Mouse (Mus musculus): ENCODE results near the gene Cyp3a16. TPM values are rescaled to one million over a fixed set of nuclear protein-coding genes. Genes with fewer than 3 reads are reported as not detected.
"Not testable (repeated sequence)": the region's sequence is repeated elsewhere in the genome, so short reads cannot be mapped to it uniquely, and the experiment has no call there.

Cyp3a16 gene
- not detected in 2 replicates for polyA plus RNA-seq (2016; fragmentation: Nextera tagmentation; extraction: Ambion mirVana)

DNA sequence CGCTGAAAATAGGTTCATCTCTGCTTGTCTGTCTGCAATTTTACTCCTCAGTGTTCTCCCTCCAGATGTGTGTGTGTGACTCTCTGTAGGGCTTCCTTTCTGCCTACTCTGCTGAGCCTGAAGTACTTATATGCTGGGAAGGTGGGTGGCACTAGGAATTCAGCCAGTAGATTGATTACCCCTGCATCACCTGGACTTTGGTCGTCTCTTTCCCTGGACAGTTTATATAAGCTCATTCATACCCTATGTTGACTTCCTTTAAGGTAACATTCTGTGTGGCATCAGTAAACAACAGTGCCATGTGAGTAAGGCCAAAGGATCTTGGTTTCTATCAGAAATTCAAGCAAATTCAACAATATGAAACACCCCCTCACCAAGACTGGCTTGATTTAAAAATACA lies at the start of gene Cyp3a16:
Cyp3a16 (minus strand) TSS at position 101 of the 400 bp plus-strand sequence.
- DNase-seq (ENCODE audit: extremely low spot score, low spot score); H3K36me3 ChIP-seq (replicated peaks); H3K27ac ChIP-seq; H3K4me3 ChIP-seq; H3K27me3 ChIP-seq (ENCODE audit: poor library complexity, severe bottlenecking); H3K4me1 ChIP-seq: not testable (repeated sequence)
- peaks cover 56% of the 10 kb centered on the region for H3K9me3 ChIP-seq
- WGBS = 75% methylated on average over 2 of the region's 2 CpGs

DNA sequence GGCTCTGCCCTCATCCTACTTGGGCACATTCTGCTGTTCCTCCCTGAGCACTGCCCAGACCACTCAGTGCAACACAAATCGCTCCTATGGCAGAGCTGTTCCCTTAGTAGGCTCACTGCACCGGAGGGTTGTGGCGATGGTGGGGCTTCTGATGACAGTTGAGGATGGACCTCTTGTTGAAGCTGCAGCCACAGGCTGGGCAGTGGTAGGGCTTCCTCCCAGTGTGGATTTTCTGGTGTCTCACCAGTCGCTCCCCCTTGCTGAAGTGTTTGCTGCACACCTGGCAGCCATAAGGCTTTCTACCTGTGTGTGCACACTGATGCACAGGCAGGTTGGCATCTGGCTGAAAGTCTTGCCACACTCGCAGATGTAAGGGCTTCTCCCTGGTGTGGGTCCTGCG lies 20.8 kb upstream of the Cyp3a16 start:
- no peak for DNase-seq (ENCODE audit: extremely low spot score, low spot score)
- H3K36me3 ChIP-seq (replicated peaks) = no peaks in the 10 kb centered on the region
- H3K4me3 ChIP-seq = no peak overlapping the region
- H3K27me3 ChIP-seq (ENCODE audit: poor library complexity, severe bottlenecking) = no peaks in the 10 kb centered on the region
- no peaks in the 10 kb centered on the region for H3K4me1 ChIP-seq
- WGBS = no CpG with 5 or more reads among the region's 6 CpGs
- H3K9me3 ChIP-seq = no peaks in the 10 kb centered on the region
- H3K27ac ChIP-seq = no peak overlapping the region

DNA sequence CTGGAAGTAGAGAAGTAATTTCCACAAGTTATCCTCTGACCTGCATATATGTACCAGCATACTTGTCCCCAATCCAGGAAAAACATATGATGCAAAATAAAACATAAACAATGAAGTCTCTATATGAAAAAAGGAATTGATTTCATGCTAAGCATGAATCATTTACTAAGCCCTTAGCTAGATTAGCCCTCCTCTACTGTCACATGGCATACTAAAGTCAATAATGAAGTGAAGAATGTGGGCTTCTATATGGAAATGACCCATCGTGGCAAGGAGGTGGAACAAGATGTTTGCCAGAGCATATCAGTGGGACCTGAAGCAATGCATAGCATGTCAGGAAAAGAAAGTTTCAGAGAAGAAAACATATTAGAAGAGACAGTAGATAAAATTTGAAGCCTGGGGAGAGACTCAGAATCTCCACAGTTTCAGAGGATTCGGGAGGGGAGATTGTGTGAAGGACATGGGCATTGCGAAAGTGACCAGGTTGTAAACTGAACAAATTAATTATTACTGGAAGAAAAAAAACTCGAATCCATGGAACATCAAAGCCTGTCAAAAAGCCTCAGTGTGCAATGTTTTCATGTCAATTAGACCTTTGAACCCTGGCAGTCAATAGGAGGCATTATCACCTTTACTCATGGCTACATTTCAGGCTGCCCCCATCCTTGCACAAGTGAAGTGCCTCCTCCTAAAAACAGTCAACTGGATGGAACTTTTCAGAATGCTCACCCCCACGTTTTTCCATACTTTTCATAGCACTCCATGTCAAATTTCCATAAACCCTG lies 5.0 kb downstream of the Cyp3a16 start:
- H3K9me3 ChIP-seq = peaks cover 53% of the 10 kb centered on the region
- no peaks in the 10 kb centered on the region for H3K36me3 ChIP-seq (replicated peaks)
- H3K4me1 ChIP-seq = no peaks in the 10 kb centered on the region
- no peak overlapping the region for H3K27ac ChIP-seq
- 60% methylated on average over 5 of the region's 5 CpGs for WGBS
- DNase-seq (ENCODE audit: extremely low spot score, low spot score) = no peak
- no peak overlapping the region for H3K4me3 ChIP-seq
- H3K27me3 ChIP-seq (ENCODE audit: poor library complexity, severe bottlenecking) = no peaks in the 10 kb centered on the region

DNA sequence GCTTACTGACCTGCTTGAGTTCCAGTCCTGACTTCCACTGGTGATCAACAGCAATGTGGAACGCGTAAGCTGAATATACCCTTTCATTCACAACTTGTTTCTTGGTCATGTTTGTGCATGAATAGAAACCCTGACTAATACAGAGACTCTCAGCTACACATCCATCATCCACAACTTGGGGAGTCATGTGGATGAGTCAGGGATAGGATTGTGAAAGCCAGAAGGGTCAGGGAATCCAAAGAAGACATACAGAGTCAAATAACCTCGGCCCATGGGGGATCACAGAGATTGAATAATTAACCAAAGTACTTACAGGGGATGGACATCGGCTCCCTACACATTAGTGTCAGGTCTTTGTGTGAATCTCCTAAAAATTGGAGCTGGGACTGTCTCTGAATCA lies 7.2 kb downstream of the Cyp3a16 start:
- 81% methylated on average over 4 of the region's 4 CpGs for WGBS
- no peaks in the 10 kb centered on the region for H3K27me3 ChIP-seq (ENCODE audit: poor library complexity, severe bottlenecking)
- no peak overlapping the region for H3K27ac ChIP-seq
- DNase-seq (ENCODE audit: extremely low spot score, low spot score) = no peak
- peaks cover 64% of the 10 kb centered on the region for H3K9me3 ChIP-seq
- no peak overlapping the region for H3K4me3 ChIP-seq
- no peaks in the 10 kb centered on the region for H3K4me1 ChIP-seq
- no peaks in the 10 kb centered on the region for H3K36me3 ChIP-seq (replicated peaks)

DNA sequence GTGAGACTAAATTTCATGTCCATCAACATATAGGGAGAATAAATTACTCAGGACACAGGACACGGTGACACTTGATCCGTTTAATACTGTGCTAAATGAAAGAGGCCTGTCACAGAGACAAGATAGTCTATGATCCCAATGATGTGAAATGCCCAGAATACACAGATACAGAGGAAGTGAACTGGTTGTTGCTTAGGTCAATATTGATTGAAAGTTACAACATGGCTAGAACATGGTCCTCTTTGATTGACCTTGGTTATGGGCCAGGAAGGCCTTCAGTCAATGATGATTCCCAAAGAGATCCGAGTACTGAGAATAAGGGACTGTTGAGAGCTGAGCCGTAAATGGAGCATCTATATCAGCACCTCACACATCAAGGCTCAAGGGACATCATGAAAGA lies 15.1 kb downstream of the Cyp3a16 start:
- H3K9me3 ChIP-seq = peaks cover 73% of the 10 kb centered on the region
- no peaks in the 10 kb centered on the region for H3K36me3 ChIP-seq (replicated peaks)
- DNase-seq (ENCODE audit: extremely low spot score, low spot score) = no peak
- no peak overlapping the region for H3K27ac ChIP-seq
- H3K4me1 ChIP-seq = no peaks in the 10 kb centered on the region
- 82% methylated on average over 4 of the region's 4 CpGs for WGBS
- no peak overlapping the region for H3K4me3 ChIP-seq
- no peaks in the 10 kb centered on the region for H3K27me3 ChIP-seq (ENCODE audit: poor library complexity, severe bottlenecking)

DNA sequence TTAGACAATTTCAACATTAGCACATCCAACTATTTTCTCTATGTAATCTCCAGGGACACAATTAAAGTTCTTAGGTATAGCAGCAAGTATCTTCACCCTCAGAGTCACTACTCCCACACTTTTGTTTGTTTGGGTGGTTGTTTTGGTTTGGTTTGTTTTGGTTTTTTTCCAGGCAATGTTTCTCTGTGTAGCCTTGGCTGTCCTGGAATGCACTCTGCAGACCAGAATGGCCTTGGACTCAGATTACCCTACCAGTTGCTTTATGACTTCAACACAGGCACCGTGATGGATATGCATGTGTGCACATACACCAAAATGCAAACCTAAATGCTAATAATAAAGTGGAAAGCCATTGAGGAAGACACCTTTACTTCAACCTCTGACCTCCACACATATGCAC lies 35.8 kb downstream of the Cyp3a16 start:
- 79% methylated on average over 1 of the region's 1 CpGs for WGBS

DNA sequence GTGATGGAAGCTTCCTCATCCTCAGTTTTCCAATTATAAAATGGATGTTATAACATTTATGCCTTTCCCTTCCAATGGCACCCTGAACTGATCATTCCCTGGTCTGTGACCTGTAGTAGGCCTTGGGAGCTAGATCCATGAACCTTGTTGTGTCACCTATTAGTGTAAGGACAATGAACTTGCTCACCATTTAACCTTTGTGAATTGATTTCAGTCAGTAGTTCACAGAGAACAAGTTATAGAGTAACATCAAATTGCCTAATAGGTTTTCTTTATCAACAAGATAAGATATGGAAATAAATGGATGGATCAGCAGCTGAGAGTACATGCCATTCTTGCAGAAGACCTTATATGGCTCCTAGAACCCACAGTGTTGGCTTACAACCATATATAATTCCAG lies 38.5 kb downstream of the Cyp3a16 start:
- no peaks in the 10 kb centered on the region for H3K27me3 ChIP-seq (ENCODE audit: poor library complexity, severe bottlenecking)
- no peak for DNase-seq (ENCODE audit: extremely low spot score, low spot score)
- no peak overlapping the region for H3K4me3 ChIP-seq
- H3K4me1 ChIP-seq = no peaks in the 10 kb centered on the region
- H3K9me3 ChIP-seq = peaks cover 51% of the 10 kb centered on the region
- no peaks in the 10 kb centered on the region for H3K36me3 ChIP-seq (replicated peaks)
- no peak overlapping the region for H3K27ac ChIP-seq

More for the DNA sequence above, 35.8 kb downstream of the Cyp3a16 start:
- DNase-seq (ENCODE audit: extremely low spot score, low spot score) = no peak
- Histone ChIP-seq H3K27ac (no peak overlapping the region), H3K9me3 (peaks cover 43% of the 10 kb centered on the region), H3K36me3 (replicated peaks) (no peaks in the 10 kb centered on the region), H3K4me1 (no peaks in the 10 kb centered on the region), H3K4me3 (no peak overlapping the region), H3K27me3 (ENCODE audit: poor library complexity, severe bottlenecking) (no peaks in the 10 kb centered on the region)

DNA sequence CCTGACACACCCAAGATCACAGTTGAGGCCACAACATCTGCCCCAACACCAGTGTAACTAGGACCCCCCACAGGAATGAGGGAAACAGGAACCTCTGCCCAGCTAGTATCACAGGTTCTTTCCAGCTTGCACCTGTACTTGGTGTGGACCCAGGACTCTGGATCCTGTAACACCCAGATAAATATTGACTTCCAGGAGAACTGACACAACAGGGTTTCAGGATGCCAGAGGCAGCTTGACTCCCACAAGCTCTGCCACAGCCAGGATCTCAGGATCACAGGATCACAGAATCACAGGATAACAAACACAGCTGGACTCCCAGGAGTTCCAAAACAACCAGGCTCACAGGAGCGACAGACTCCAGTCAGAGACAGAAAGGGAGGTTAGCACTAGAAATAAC lies 47.2 kb downstream of the Cyp3a16 start:
- H3K27me3 ChIP-seq (ENCODE audit: poor library complexity, severe bottlenecking) = no peaks in the 10 kb centered on the region
- DNase-seq (ENCODE audit: extremely low spot score, low spot score) = no peak
- H3K4me3 ChIP-seq = no peak overlapping the region
- 58% methylated on average over 1 of the region's 1 CpGs for WGBS
- no peaks in the 10 kb centered on the region for H3K36me3 ChIP-seq (replicated peaks)
- H3K9me3 ChIP-seq = peaks cover 36% of the 10 kb centered on the region
- no peaks in the 10 kb centered on the region for H3K4me1 ChIP-seq
- no peak overlapping the region for H3K27ac ChIP-seq

DNA sequence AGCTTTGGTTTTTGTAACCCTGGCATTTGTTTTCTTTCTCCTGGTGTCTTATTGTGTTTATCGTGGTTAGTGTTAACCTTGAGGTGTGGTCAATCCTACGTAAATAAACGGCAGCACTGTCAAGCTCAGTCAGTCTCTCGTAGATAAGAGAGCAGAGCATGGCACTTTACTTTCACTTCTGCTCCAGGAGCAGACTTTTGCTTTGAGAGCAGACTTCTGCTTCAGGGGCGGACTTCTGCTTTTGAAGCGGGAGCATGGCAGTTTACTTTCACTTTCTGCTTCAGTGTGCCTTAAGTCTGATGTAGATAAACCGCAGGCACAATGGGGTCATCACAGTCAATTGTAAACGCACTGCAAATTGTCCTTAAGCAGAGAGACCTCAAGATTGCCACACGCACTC lies 54.1 kb downstream of the Cyp3a16 start:
- not testable (repeated sequence) for H3K27me3 ChIP-seq (ENCODE audit: poor library complexity, severe bottlenecking); H3K36me3 ChIP-seq (replicated peaks); H3K4me3 ChIP-seq; H3K27ac ChIP-seq; H3K4me1 ChIP-seq; DNase-seq (ENCODE audit: extremely low spot score, low spot score)
- H3K9me3 ChIP-seq = peaks cover 65% of the 10 kb centered on the region
- WGBS = 86% methylated on average over 9 of the region's 9 CpGs

Other genes with a start within 250 kb of the Cyp3a16 start
- gene Zfp655, start 238.0 kb downstream of the Cyp3a16 start, polyA plus RNA-seq (2016; fragmentation: Nextera tagmentation; extraction: Ambion mirVana) = 31.0 and 33.8 TPM in 2 replicates
- gene Zscan25, start 189.2 kb downstream of the Cyp3a16 start, polyA plus RNA-seq (2016; fragmentation: Nextera tagmentation; extraction: Ambion mirVana) = 0.42 and 0.46 TPM in 2 replicates
- not detected in 2 replicates for gene Cyp3a57, start 124.4 kb downstream of the Cyp3a16 start, polyA plus RNA-seq (2016; fragmentation: Nextera tagmentation; extraction: Ambion mirVana)
- gene Cyp3a41b, start 115.0 kb upstream of the Cyp3a16 start, polyA plus RNA-seq (2016; fragmentation: Nextera tagmentation; extraction: Ambion mirVana) = not detected in 2 replicates